Mouse (Mus musculus) MEL (cell line): ENCODE measurements around the gene Aamp. TPM values are rescaled to one million over a fixed set of nuclear protein-coding genes. Genes with fewer than 3 reads are reported as not detected.

ENCODE experiments used
- DNase-seq: peaks from one replicate; pipeline ENCODE4 v3.0.0; 2011; ENCODE audit warnings: low read depth, low spot score
- H3K27ac ChIP-seq: 2 replicates; pipeline ENCODE4 v1.5.1; 2012; ENCODE audit warnings: low read depth, mild to moderate bottlenecking, control low read depth, low read length, moderate library complexity; ENCODE audit not compliant: control insufficient read depth
- H3K27me3 ChIP-seq, 2 experiments: fragments of 150-350 bp in 1 of 2; sonication (generic) in 1 of 2; 2 replicates each; pipeline ENCODE4 v1.6.1; 2012; ENCODE audit warnings: low read length in 2 of 2, mild to moderate bottlenecking in 2 of 2, improper control_type of control experiment in 1 of 2, moderate library complexity in 1 of 2; ENCODE audit not compliant: insufficient read depth in 2 of 2, control insufficient read depth in 1 of 2
- H3K36me3 ChIP-seq, 2 experiments: 2 replicates each; pipeline ENCODE4 v1.6.1; 2012 to 2014; ENCODE audit warnings: low read length in 2 of 2, improper control_type of control experiment in 1 of 2, inconsistent platforms in 1 of 2, mild to moderate bottlenecking in 1 of 2; ENCODE audit not compliant: insufficient read depth in 2 of 2, control insufficient read depth in 1 of 2
- H3K4me1 ChIP-seq, 2 experiments: fragments of 150-350 bp in 1 of 2; sonication (generic) in 1 of 2; 2 replicates each; pipeline ENCODE4 v1.6.1; 2012; ENCODE audit warnings: low read length in 2 of 2, improper control_type of control experiment in 1 of 2, mild to moderate bottlenecking in 1 of 2; ENCODE audit not compliant: insufficient read depth in 2 of 2, control insufficient read depth in 1 of 2
- H3K4me3 ChIP-seq, 2 experiments: fragments of 150-350 bp in 1 of 2; sonication (generic) in 1 of 2; 2 replicates each; pipeline ENCODE4 v1.5.1; 2012; ENCODE audit warnings: low read depth in 2 of 2, low read length in 2 of 2, mild to moderate bottlenecking in 2 of 2, moderate library complexity in 2 of 2, control low read depth in 1 of 2, improper control_type of control experiment in 1 of 2; ENCODE audit not compliant: control insufficient read depth in 1 of 2, insufficient read depth in 1 of 2
- H3K79me2 ChIP-seq: 2 replicates; pipeline ENCODE4 v1.6.1; 2012; ENCODE audit warnings: mild to moderate bottlenecking, low read length, moderate library complexity; ENCODE audit not compliant: control insufficient read depth, poor library complexity, insufficient read depth
- H3K9ac ChIP-seq: 2 replicates; pipeline ENCODE4 v1.6.1; 2012; ENCODE audit warnings: low read depth, mild to moderate bottlenecking, control low read depth, low read length, moderate library complexity; ENCODE audit not compliant: control insufficient read depth, poor library complexity, severe bottlenecking
- H3K9me3 ChIP-seq: fragments of 150-350 bp; sonication (generic); replicated peaks from 2 replicates; pipeline ENCODE4 v1.6.1; 2012; ENCODE audit warnings: mild to moderate bottlenecking, low read length, improper control_type of control experiment, moderate library complexity; ENCODE audit not compliant: insufficient read depth
- ELF1 ChIP-seq: IDR thresholded peaks from 2 replicates; pipeline ENCODE4 v1.6.1; 2014; ENCODE audit warnings: low read depth, mild to moderate bottlenecking, inconsistent platforms, low read length, improper control_type of control experiment, moderate library complexity
- EP300 ChIP-seq, 2 experiments: IDR thresholded peaks; 2 replicates each; pipeline ENCODE4 v1.6.1; 2011; ENCODE audit warnings: improper control_type of control experiment in 2 of 2, low read length in 2 of 2, low read depth in 1 of 2, mild to moderate bottlenecking in 1 of 2
- ETS1 ChIP-seq: IDR thresholded peaks from 2 replicates; pipeline ENCODE4 v1.6.1; 2012; ENCODE audit warnings: low read depth, mild to moderate bottlenecking, inconsistent platforms, low read length, improper control_type of control experiment, moderate library complexity
- GABPA ChIP-seq: IDR thresholded peaks from 2 replicates; pipeline ENCODE4 v1.6.1; 2012; ENCODE audit warnings: low read depth, mild to moderate bottlenecking, inconsistent platforms, low read length, improper control_type of control experiment, moderate library complexity
- HCFC1 ChIP-seq: IDR thresholded peaks from 2 replicates; pipeline ENCODE4 v1.6.1; 2012; ENCODE audit warnings: low read depth, mild to moderate bottlenecking, inconsistent platforms, low read length, improper control_type of control experiment, moderate library complexity
- JUND ChIP-seq: IDR thresholded peaks from 2 replicates; pipeline ENCODE4 v1.6.1; 2011; ENCODE audit warnings: low read depth, mild to moderate bottlenecking, improper control_type of control experiment, low read length
- MXI1 ChIP-seq: IDR thresholded peaks from 2 replicates; pipeline ENCODE4 v1.6.1; 2011; ENCODE audit warnings: mild to moderate bottlenecking, low read depth, low read length, improper control_type of control experiment
- MYB ChIP-seq: IDR thresholded peaks from 2 replicates; pipeline ENCODE4 v1.6.1; 2011; ENCODE audit warnings: mild to moderate bottlenecking, low read depth, low read length, improper control_type of control experiment
- MYC ChIP-seq: IDR thresholded peaks from 2 replicates; pipeline ENCODE4 v1.6.1; 2011; ENCODE audit warnings: low read depth, mild to moderate bottlenecking, low read length, improper control_type of control experiment, moderate library complexity
- NELFE ChIP-seq: IDR thresholded peaks from 2 replicates; pipeline ENCODE4 v1.6.1; 2011; ENCODE audit warnings: low read depth, low read length, improper control_type of control experiment
- NRF1 ChIP-seq: IDR thresholded peaks from 2 replicates; pipeline ENCODE4 v1.6.1; 2014; ENCODE audit warnings: low read depth, mild to moderate bottlenecking, inconsistent platforms, low read length, improper control_type of control experiment, moderate library complexity; ENCODE audit not compliant: poor library complexity, insufficient read depth, severe bottlenecking
- POLR2A ChIP-seq, 2 experiments: IDR thresholded peaks; 2 replicates each; pipeline ENCODE4 v1.6.1; 2011 to 2012; ENCODE audit warnings: low read length in 2 of 2, mild to moderate bottlenecking in 2 of 2, control low read depth in 1 of 2, improper control_type of control experiment in 1 of 2, low read depth in 1 of 2, moderate library complexity in 1 of 2; ENCODE audit not compliant: control insufficient read depth in 1 of 2, insufficient read depth in 1 of 2, poor library complexity in 1 of 2
- POLR2AphosphoS2 ChIP-seq: IDR thresholded peaks from 2 replicates; pipeline ENCODE4 v1.6.1; 2011; ENCODE audit warnings: low read length, improper control_type of control experiment
- RCOR1 ChIP-seq: IDR thresholded peaks from 2 replicates; pipeline ENCODE4 v1.6.1; 2012; ENCODE audit warnings: low read depth, mild to moderate bottlenecking, inconsistent platforms, low read length, improper control_type of control experiment
- SIN3A ChIP-seq: IDR thresholded peaks from 2 replicates; pipeline ENCODE4 v1.6.1; 2012; ENCODE audit warnings: low read length, improper control_type of control experiment, inconsistent platforms
- SMC3 ChIP-seq: IDR thresholded peaks from 2 replicates; pipeline ENCODE4 v1.6.1; 2011; ENCODE audit warnings: low read depth, low read length, improper control_type of control experiment
- TCF12 ChIP-seq: IDR thresholded peaks from 2 replicates; pipeline ENCODE4 v1.6.1; 2014; ENCODE audit warnings: low read depth, mild to moderate bottlenecking, inconsistent platforms, low read length, improper control_type of control experiment, moderate library complexity
- UBTF ChIP-seq: IDR thresholded peaks from 2 replicates; pipeline ENCODE4 v1.6.1; 2012; ENCODE audit warnings: low read depth, mild to moderate bottlenecking, inconsistent platforms, low read length, improper control_type of control experiment, moderate library complexity, borderline replicate concordance; ENCODE audit not compliant: insufficient read depth
- ZC3H11A ChIP-seq: IDR thresholded peaks from 2 replicates; pipeline ENCODE4 v1.6.1; 2012; ENCODE audit warnings: low read depth, mild to moderate bottlenecking, inconsistent platforms, low read length, improper control_type of control experiment
- ZKSCAN1 ChIP-seq: IDR thresholded peaks from 2 replicates; pipeline ENCODE4 v1.6.1; 2012; ENCODE audit warnings: low read depth, mild to moderate bottlenecking, inconsistent platforms, low read length, improper control_type of control experiment, moderate library complexity
- ZMIZ1 ChIP-seq: IDR thresholded peaks from 2 replicates; pipeline ENCODE4 v1.6.1; 2012; ENCODE audit warnings: low read depth, mild to moderate bottlenecking, inconsistent platforms, low read length, improper control_type of control experiment, moderate library complexity
- polyA plus RNA-seq, 2 experiments: library from polyadenylated mRNA; stranded (reverse) in 1 of 2; unstranded in 1 of 2; fragments of >175 nt in 1 of 2; fragments of >200 nt in 1 of 2; gene quantifications; 2 replicates each; pipeline versions ENCODE4 v1.2.1 to v1.2.4; 2012; ENCODE audit warnings: low replicate concordance in 2 of 2, low read depth in 1 of 2; ENCODE audit not compliant: insufficient read length in 2 of 2, insufficient read depth in 1 of 2, missing spikeins in 1 of 2
- total RNA-seq: library from RNA; depleted of rRNA; stranded (reverse); fragments of 300-350 nt; gene quantifications from 2 replicates; pipeline ENCODE4 v1.2.3, GENCODE M21; 2012

Aamp gene
- total and polyA plus RNA-seq, 3 experiments: 108 to 169 TPM; not detected in 1

- no peaks in the 10 kb centered on the region for H3K27me3 ChIP-seq
- TF ChIP-seq UBTF: 0 out of 2 replicates have a peak, but pooled peaks have one; percentile 24
- TF ChIP-seq EP300 (IDR thresholded peaks at IDR 0.05; ENCODE audit: low read depth in 1 of 2, low read length in 2 of 2): no peak; a peak in 1 of 4 replicates
- TF ChIP-seq MXI1: no peak; the same call in 1 of the 2 replicates
- no peak for TF ChIP-seq RCOR1
- TF ChIP-seq ELF1: peak; percentile 93
- TF ChIP-seq POLR2AphosphoS2: peak; percentile 95
- peak; percentile 79 for TF ChIP-seq ZMIZ1
- peak; percentile 79 for TF ChIP-seq HCFC1
- peak; percentile 96 for TF ChIP-seq NELFE
- TF ChIP-seq ETS1: peak; percentile 45; the same call in 1 of the 2 replicates
- no peak for TF ChIP-seq GABPA
- TF ChIP-seq NRF1: peak; percentile 99
- peak; percentile 58 for TF ChIP-seq TCF12
- TF ChIP-seq POLR2A (IDR thresholded peaks at IDR 0.05; ENCODE audit: control insufficient read depth in 1 of 2, insufficient read depth in 1 of 2, low read depth in 1 of 2, low read length in 2 of 2, poor library complexity in 1 of 2): peak in 1 of 2 experiments; percentile 96; a peak in 2 of 4 replicates
- TF ChIP-seq SIN3A: peak; percentile 29
- TF ChIP-seq, all 39 proteins: peak for 11
- Histone ChIP-seq H3K4me3 (peak within 1 kb of the TSS; percentile 96 to 98), H3K27ac (peak within 1 kb of the TSS; percentile 87), H3K36me3 (peaks cover 0 to 32% of the 10 kb centered on the region in 2 experiments; a peak in 3 of 4 replicates), H3K79me2 (peaks cover 43% of the 10 kb centered on the region), H3K4me1 (peaks cover 9 to 32% of the 10 kb centered on the region in 2 experiments), H3K9ac (peak within 1 kb of the TSS; percentile 98), H3K9me3 (no peaks in the 10 kb centered on the region)
- peak; percentile 97 for DNase-seq
These were observed 48.5 kb downstream of the Aamp start, which contains the start of gene Arpc2 for GRCm38 (mm10) chr1:74235938-74236589. Gene Arpc2, plus strand, starts transcription at chr1:74236084.

GRCm38 (mm10) chr1:74230992-74231391, 53.5 kb downstream of the Aamp start:
- DNase-seq: no peak
- no peak overlapping the region for H3K4me3 ChIP-seq
- peaks cover 0 to 13% of the 10 kb centered on the region in 2 experiments; a peak in 2 of 4 replicates for H3K36me3 ChIP-seq
- H3K9ac ChIP-seq: no peak overlapping the region
- H3K4me1 ChIP-seq: peaks cover 0 to 19% of the 10 kb centered on the region in 2 experiments; a peak in 2 of 4 replicates
- H3K79me2 ChIP-seq: no peaks in the 10 kb centered on the region
- H3K27ac ChIP-seq: no peak overlapping the region
- H3K9me3 ChIP-seq: no peaks in the 10 kb centered on the region
- no peaks in the 10 kb centered on the region for H3K27me3 ChIP-seq
- TF ChIP-seq ZKSCAN1 (no peak), JUND (no peak), MYC (no peak), ZC3H11A (no peak), NELFE (no peak), TCF12 (no peak), MYB (no peak), POLR2AphosphoS2 (no peak), ZMIZ1 (no peak), RCOR1 (no peak), SMC3 (no peak), EP300 (IDR thresholded peaks at IDR 0.05; ENCODE audit: low read depth in 1 of 2, low read length in 2 of 2) (no peak)
